In genomic region chr15:12084164-12084563, GRCm38 (mm10) we compare ENCODE assay signal across 8 mouse cellular contexts. TPM values are rescaled to one million over a fixed set of nuclear protein-coding genes. Genes with fewer than 3 reads are reported as not detected.
DNase-seq lines count a peak whose midpoint lies in the region; ATAC-seq lines count a peak whose summit lies in the region.

No protein-coding gene starts in this region.

- H3K4me1 ChIP-seq in limb, embryonic 12.5 days (replicated peaks) = peaks cover 4% of the 10 kb centered on the region
- H3K4me1 ChIP-seq in limb, embryonic 10.5 days = no peaks in the 10 kb centered on the region

- peak; percentile 37 to 39 for DNase-seq in cerebellum, postnatal 10 days
- DNase-seq in cerebellum, adult 8-10 months = no peak
- no peak for DNase-seq in limb, embryonic 10.5 days (ENCODE audit: low spot score)
- DNase-seq in heart, postnatal 10 days = peak; percentile 84 to 87
- peak; percentile 14 for DNase-seq in right cerebral cortex, postnatal 4 days
- DNase-seq in cerebellum, adult 9-10 months = no peak
- DNase-seq in spleen, postnatal 4 days (ENCODE audit: low spot score in 2 of 2) = no peak

- no peaks in the 10 kb centered on the region; the same call in 1 of the 2 replicates for H3K9me3 ChIP-seq in limb, embryonic 12.5 days
- H3K9me3 ChIP-seq in limb, embryonic 10.5 days (replicated peaks) = no peaks in the 10 kb centered on the region

- WGBS in limb, embryonic 12.5 days = 41% methylated on average over 6 of the region's 6 CpGs
- 87% methylated on average over 6 of the region's 6 CpGs for WGBS in limb, embryonic 10.5 days

- intact Hi-C loops in heart, postnatal 10 days (cut with DNase I) = loop anchor here (5.0 to 10.0 kb wide), 2 partner anchors 37 to 679 kb away; no protein-coding TSS in a partner anchor

- H3K4me2 ChIP-seq in limb, embryonic 12.5 days = no peak overlapping the region

- peak; percentile 76 for ATAC-seq in limb, embryonic 12.5 days (ENCODE audit: insufficient number of reproducible peaks, insufficient read depth, low FRiP score, low TSS enrichment, low read depth)

- no peak overlapping the region for H3K4me3 ChIP-seq in limb, embryonic 12.5 days (replicated peaks)
- H3K4me3 ChIP-seq in limb, embryonic 10.5 days = no peak overlapping the region

- H3K36me3 ChIP-seq in limb, embryonic 12.5 days = no peaks in the 10 kb centered on the region
- H3K36me3 ChIP-seq in limb, embryonic 10.5 days = no peaks in the 10 kb centered on the region

- peak overlapping the region; percentile 66; the same call in 1 of the 2 replicates for H3K27ac ChIP-seq in limb, embryonic 12.5 days
- no peak overlapping the region for H3K27ac ChIP-seq in limb, embryonic 10.5 days

- no peak overlapping the region for H3K9ac ChIP-seq in limb, embryonic 12.5 days (replicated peaks)

- H3K27me3 ChIP-seq in limb, embryonic 12.5 days = no peaks in the 10 kb centered on the region
- H3K27me3 ChIP-seq in limb, embryonic 10.5 days (ENCODE audit: low read depth, poor library complexity, severe bottlenecking) = no peaks in the 10 kb centered on the region

RNA-seq across cellular contexts. Expression of gene Zfr, which starts 33.5 kb away (rescaled TPM):
- 113 and 121 TPM in 2 replicates for polyA plus RNA-seq in limb, embryonic 12.5 days (2016; fragmentation: Nextera tagmentation; extraction: Ambion mirVana)
- polyA plus RNA-seq in limb, embryonic 10.5 days (2016; fragmentation: Nextera tagmentation; extraction: Ambion mirVana) = 120 and 126 TPM in 2 replicates
- total RNA-seq in heart, postnatal 10 days (2021) = 100 to 1,000 TPM; 101 to 114 TPM

Comparison
In these comparisons a context has a peak if more than half of its experiments do, and no peak if none do; other contexts are left out.
1. DNase-seq: peak in cerebellum, postnatal 10 days (2 of 2), heart, postnatal 10 days (2 of 2) and right cerebral cortex, postnatal 4 days (single experiment); none in cerebellum, adult 8-10 months (single experiment), limb, embryonic 10.5 days (single experiment), cerebellum, adult 9-10 months (single experiment) and spleen, postnatal 4 days (0 of 2).